Mouse (Mus musculus) spleen, postnatal 14 days (tissue): Measurements from ENCODE around the gene Nop58.
"Not testable (repeated sequence)": the region's sequence is repeated elsewhere in the genome, so short reads cannot be mapped to it uniquely, and the experiment has no call there.

Source experiments
- DNase-seq, 2 experiments: peaks; one replicate each; pipeline ENCODE4 v3.0.0; 2021 to 2022; ENCODE audit warnings: low spot score in 2 of 2

Gene Nop58

DNA sequence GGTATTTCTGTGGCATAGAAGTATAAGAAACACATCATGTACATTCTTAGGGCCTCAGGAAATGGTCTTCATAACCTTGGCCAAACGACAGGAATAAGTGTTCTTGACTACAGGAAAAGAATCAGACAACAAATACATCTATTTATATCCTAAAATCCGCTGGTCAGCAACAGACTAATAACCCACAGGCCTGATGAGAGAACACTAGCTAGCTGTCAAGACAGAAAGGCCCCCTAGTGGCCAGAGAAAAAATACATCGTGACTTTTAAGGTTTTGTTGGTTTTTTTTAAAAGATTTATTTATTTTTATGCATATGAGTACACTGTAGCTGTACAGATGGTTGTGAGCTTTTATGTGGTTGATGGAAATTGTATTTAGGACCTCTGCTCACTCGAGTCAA, 35.1 kb downstream of the Nop58 start:
- DNase-seq = peak in 1 of 2 experiments; percentile 7

DNA sequence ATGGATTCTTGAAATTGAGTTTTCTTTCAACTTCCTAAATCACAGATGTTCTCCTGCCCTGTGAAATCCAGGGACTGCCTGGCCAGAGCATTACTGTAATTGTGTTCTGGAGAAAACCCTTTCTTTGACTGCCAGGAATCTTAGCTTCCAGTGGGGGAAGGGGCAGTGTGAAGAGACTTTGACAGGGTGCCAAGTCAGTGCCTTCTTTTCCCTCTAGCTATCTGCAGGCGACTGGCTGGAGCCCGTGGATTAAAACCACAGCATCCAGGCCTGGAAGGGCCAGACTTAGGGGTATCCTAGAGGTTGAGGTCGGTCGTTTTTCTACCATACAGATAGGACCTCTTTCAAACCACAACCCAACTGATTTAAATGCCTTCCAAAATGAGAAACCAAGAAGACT, 40.9 kb downstream of the Nop58 start:
- no peak for DNase-seq

DNA sequence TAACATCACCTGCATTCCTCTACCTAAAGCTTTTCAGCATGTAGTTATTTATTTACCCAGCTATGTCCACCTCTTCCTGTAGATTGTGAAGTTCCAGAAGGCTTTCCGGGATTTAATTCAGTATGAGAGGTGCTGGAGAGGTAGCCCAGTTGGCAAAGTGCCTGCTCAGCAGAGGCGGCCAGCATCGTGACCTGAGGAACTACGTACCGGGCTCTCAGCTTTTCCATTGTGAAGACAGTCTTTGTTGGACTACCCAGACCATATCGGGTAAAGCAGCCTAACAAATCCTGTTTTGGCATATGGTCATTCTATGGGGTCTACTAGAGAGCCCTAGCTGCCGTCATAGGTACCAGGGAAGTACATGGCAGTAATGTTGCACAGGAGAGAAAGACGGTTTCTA, 45.3 kb downstream of the Nop58 start:
- DNase-seq = no peak

DNA sequence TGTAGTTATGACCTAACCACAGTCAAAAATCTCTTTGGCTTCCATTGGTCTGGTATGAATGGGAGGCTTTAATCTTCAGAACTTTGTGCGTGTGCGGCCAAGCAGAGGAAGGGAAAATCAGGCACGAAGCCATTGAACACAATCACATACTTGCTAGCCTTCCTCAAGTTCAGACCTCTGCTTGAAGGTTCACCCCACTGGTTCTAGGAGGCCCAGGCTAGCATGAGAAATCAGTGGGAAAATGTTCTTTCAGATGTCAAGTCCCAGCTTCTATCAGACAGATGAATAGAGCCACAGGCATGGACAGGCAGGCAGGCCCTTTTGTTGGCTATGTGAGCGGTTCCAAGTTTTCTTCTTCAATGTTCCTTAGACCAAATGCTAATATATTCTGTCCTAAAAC, 46.0 kb downstream of the Nop58 start:
- DNase-seq = no peak

DNA sequence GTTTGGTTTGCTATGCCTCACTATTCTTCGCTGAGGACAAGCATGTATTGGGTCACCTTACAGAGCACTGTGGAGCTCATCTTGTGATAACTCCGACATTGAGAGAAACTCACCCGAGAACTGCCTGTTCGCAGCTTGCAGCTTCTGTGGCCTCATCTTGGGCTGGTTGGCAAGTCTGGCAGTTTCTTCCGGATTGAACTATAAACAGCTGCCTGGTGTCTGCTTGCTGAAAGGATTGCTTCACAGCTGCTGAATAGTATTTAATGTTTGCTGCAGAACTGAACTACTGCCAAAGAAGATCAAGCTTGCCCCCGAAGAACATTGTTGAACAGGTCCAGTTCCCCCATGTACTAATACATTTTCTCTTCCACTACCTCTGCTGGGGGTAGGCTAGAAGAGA, 49.3 kb downstream of the Nop58 start:
- no peak for DNase-seq

DNA sequence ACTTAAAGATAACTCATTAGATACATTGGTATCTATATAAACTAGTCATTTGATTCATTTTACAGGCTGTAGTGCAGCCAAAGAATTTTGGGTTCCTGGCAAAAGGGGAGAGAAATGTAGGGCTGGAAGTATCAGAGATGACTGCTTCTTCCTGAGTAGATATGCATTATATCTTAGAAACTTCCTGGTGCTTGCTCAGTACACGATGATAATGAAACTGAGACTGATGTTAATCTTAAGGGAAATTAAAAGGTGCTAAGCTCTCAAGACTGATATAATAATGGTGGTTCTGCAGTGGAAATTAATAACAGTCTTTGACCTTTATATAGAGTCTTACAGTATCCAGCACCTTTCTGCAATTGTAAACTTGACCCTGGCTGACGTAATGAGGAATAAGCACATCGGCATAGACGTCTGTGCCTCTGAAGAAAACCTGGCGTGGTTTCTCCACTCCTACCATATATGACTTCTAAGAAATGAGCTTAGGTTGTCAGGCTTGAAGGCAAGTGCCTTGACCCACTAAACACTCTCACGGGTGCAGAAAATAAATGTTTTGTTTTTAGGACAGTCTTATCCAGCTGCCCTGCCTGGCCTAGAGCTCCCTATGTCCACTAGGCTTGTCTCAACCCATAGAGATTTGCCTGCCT, 54.1 kb downstream of the Nop58 start:
- no peak for DNase-seq

DNA sequence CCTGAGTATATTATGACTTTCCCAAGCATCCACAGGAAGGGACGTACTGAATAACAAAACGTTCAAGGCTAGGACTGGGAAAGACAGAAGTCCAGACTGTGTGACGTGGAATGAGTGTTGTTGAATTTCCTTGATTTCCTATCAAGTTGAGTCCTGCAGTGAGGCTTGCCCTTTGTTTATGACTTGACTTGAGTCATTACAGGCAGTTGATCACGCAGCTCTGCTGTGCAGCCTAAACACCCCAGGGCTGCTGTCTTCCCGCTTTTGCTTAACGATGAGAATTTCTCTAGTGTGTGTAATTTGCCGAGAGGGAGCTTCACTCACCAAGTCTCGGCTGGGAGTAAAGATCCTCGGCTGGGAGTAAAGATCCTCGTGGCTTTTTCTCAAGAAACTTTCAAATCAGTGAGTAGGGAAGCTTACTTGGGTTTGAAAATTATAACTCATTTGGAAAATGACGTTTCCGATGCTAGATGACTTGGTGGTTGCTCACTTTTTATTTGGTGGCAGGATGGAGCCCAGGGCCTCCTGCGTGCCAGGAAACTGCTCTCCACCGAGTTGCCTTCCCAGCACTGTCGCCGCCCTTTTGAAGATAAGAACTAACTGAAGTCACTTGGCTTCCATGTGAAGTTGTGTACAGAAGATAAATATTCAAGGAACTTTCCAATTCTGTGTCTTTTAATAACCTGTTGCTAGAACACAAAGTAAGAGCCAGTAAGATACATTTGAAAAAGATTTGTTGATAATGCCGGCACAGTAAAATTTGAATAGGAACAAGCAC, 55.0 kb downstream of the Nop58 start:
- no peak for DNase-seq

DNA sequence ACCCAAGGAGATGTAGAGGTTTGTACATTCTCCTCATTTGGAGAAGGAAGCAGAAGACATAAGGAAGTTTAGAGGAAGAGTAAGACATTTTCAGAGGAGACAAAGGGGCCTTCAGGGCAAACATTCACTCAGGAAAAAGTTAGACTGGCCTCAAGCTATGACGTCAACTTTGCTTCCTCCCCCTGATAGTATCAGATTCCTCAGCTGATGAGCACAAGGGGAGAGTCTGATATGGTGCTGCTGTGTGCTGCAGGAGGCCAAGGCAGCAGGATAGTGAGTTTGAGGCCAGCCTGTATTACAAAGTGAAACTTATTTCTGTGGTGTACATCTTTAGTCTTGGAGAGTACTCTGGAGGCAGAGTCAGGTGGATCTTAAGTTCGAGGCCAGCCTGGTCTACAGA, 64.3 kb downstream of the Nop58 start:
- DNase-seq = no peak

DNA sequence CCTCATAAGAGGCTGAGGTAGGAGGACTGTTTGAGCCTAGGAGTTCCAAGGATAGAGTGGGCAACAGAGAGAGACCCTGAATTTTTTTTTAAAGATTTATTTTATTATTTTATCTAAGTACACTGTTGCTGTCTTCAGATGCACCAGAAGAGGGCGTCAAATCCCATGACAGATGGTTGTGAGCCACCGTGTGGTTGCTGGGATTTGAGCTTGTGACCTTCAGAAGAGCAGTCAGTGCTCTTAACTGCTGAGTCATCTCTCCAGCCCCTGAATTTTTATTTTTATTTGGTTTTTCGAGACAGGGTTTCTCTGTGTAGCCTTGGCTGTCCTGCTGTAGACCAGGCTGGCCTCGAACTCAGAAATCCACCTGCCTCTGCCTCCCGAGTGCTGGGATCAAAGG, 65.0 kb downstream of the Nop58 start:
- DNase-seq = not testable (repeated sequence)

DNA sequence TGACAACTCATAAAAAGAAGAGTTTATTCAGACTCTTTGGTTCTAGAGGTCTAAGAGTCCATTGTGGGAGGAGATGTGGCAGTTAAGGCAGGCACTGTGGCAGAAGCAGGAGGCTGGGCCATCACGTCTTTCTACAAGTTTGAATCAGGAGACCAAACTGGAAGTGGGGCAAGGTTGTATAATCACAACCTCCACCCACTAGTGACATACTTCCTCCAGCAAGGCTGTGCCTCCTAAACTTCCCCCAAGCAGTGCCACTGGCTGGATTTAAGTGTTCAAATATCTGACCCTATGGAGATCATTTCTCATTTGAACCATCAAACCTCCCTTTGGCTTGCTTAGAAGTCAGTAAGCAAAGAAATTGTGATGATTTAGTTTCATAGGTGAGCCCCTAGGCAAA, 70.5 kb downstream of the Nop58 start:
- DNase-seq = no peak

DNA sequence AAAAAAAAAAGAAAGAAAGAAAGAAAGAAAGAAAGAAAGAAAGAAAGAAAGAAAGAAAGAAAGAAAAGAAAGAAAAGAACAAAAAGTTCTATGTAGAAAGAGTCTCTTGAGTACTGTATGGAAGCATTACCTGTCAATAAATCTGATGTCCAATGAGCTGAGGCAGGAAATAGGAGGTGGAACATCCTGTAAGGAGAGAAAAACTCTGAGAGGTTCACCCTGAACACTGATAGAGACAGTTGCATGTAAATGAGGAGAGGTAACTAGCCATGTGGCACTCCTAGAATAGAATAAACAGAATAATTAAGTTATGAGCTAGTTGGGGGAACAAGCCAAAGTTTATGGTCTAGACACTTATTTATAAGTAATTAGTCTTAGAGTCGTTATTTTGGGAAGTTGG, 73.6 kb downstream of the Nop58 start:
- no peak for DNase-seq

DNA sequence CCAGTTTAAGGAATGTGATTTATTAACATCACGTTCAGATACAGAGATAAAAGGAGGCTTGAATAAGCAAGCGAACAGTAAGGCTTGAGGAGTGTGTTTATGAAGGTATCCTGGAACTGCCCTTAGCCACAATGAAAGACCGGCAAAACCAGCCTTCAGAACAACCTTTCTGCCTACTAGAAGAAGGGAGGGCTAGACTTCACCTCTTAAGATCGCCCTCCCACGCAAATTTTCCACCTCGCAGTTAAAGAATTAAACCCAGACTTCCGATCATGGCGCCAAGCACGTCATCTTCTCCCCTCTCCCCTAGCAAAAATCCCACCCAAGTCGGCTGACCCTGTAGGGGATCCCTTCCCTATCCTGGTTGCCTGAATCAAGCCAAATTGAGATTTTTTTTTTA, 77.4 kb downstream of the Nop58 start:
- DNase-seq = no peak

DNA sequence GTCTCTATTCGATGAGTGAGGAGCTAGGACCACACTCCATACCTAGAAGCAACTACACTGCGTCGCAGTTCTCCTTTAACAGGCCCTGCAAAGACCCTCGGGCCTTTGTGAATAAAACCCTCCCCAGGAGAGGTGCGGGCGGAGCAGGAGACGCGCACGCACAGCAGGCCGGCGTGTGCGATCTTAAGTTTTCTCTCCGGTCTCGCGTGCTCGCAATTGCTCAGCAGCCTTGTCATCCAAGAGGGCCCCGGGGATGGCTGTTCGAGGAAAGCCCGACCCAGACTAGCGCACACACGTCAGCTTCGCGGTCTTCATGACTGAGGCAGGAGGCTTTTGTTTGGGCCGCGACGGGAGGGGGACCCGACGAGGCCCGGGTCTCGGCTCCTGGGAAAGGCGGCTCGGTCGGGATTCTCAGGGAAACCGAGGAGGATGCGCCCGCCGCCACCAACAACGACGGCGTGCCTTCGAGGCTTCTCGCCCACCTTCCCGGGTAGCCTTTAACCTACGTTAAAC, 77.9 kb downstream of the Nop58 start:
- DNase-seq = peak in 1 of 2 experiments; percentile 8

DNA sequence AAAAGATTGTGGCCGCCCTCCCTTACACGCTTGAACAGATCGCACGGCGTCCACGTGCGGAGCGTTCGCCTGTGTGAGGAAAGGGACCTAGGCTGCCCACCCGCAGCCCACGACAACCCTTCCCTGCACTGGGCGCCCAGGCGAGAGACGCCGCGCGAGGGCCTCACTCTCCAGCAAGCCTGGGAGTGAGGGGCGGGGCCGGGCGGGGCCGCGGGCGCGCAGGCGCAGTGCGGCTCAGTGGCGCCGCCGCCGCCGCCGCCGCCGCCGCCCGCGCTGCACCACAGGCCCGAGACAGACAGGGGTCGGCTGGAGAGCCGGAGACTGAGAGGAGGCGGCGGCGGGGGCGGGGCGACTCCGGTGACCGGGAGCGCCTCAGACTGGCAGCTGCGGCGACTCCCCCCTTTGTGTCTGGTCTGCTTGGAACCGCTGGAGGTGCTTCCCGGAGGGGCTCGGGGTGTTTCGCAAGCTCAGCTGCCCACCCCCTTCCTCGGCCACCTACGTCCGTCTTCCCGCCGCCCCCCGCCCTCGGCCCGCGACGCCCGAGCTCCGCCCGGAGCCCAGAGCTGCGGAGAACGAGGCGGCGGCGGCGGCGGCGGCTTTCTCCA, 78.5 kb downstream of the Nop58 start, which contains the start of gene Bmpr2:
Gene Bmpr2, plus strand, starts transcription at position 237 of the 605 bp plus-strand sequence.
- peak; percentile 60 to 64 for DNase-seq

DNA sequence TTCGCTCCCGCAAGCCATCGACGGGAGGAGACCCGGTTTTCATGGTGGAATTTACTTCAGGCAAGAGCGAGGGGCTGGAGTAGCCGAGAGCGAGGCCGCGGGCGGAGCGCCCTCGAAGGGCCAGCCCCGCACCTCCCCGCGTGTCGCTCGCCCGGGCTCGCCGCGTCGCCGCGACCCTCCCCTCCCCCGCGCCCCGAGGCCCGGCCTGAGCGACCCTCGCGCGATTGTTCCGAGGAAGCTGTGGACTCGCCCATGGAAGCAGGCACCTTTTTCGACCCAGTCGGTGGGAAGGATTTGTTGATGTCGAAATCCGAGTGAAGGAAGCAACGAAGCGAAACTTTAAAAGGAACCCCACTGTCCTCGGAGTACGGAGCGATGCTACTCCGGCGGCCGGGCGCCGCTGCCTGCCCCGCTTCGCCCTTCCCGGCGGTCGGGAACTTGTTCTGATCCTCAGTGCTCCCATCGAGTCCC, 79.0 kb downstream of the Nop58 start:
- DNase-seq = peak in 1 of 2 experiments; percentile 8

DNA sequence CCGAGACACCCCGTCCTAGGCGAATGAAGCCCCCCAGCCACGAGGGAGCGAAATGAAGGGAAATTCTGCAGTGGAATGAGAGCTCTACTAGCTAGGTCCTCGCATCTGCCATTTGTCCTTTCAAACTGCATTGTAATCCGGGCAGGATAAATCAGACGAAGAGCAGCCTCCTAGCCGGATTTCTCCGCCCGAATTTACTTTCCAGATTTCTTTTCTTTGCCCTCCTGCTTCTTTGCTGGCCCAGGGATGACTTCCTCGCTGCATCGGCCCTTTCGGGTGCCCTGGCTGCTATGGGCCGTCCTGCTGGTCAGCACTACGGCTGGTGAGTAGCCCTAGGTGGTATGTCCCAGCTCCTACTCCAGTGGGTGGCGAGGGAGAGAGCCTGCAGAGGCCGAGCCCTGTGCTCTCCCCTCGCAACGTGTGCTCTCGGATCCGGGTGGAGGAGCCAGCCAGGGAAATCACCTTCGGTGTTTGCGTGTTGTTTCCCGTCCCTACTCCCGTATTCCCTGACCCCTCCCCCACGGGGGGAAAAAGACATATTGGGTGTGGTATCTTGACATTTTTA, 79.7 kb downstream of the Nop58 start:
- DNase-seq = peak in 1 of 2 experiments; percentile 2

DNA sequence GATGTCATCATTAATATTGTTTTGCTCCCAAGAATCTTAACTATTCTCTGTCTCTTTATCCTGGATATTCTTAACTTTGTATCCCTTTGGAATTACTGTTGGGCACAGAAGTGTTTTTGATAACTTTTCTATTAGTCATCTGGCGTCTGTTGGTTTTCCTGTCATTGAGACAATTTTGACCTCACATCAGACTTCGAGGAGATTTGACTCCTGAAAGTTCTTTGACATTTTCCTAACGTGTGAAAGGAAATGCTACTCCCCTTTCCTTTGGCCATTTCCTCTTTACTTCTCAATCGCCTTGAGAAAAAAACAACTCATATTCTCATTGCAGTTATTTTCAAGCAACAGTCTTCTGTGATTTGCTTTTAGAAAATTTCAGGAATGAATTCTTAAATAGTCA, 80.5 kb downstream of the Nop58 start:
- DNase-seq = no peak

DNA sequence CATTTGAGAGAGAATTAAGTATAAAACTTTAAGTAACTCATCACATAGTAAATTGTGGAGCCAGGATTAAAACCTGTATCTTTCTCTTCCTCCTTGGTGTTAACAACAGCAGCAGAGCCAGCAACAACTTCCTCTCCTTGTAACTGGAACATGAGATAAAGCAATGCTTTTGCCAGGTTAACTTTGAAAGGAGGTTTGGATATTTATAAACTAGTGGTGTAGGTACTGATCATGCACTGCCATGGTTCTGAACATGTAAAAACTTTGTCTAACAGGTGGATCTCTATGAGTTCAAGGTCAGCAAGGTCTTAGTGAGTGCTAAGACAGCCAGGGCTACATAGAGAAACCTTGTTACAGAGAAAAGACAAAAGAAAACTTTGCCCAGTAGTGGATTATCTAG, 81.9 kb downstream of the Nop58 start:
- DNase-seq = no peak
